Comparison of ENCODE assay signal across 25 mouse cellular contexts in the genomic region with DNA sequence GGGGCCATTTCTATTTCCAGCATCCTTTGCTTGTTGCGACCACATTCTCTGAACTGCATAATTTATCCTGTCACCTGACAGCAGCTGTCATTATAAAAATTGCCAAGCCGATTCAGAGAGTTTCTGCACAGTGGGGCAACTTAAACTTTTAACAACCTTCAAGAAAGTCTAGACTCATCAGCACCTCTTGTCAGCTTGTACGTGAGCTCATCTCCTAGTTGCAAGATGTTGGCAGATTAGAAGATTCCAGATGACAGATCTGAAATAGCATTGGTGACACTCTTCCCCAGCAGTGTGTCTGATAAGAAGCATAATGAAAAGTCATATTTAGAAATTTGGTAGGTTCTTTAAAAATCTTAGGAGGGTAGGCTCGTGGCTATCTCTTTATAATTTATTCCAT.
"Had no signal": no experiment of that assay in that cellular context is flagged by ENCODE, and none has a peak within 500 bp of the region (broad histone marks: within the 10 kb centered on the region; RNA-seq: fewer than 3 reads in every experiment).

No protein-coding gene starts in this region.

- H3K9ac ChIP-seq: heart, embryonic 12.5 days; hindbrain, embryonic 12.5 days; hindbrain, embryonic 14.5 days; intestine, embryonic 15.5 days; limb, embryonic 12.5 days; liver, embryonic 13.5 days had no signal

- H3K4me3 ChIP-seq: gastrocnemius, adult 2 months; heart, embryonic 10.5 days; heart, embryonic 12.5 days; hindbrain, embryonic 10.5 days; hindbrain, embryonic 12.5 days; intestine, embryonic 15.5 days; layer of hippocampus, adult 2 months; limb, embryonic 10.5 days; limb, embryonic 12.5 days; liver, embryonic 13.5 days had no signal

- H3K9me3 ChIP-seq: heart, embryonic 10.5 days; heart, embryonic 12.5 days; hindbrain, embryonic 10.5 days; hindbrain, embryonic 12.5 days; intestine, embryonic 15.5 days; limb, embryonic 10.5 days; limb, embryonic 12.5 days; liver, embryonic 13.5 days had no signal

- ATAC-seq: hindbrain, embryonic 16.5 days; inflammation-experienced regulatory T-cells, adult 6 months; intestine, embryonic 15.5 days; intestine, postnatal 0 days had no signal

- DNase-seq: gastrocnemius, adult 2 months; gastrocnemius, postnatal 10 days; gastrocnemius, postnatal 25 days; heart, adult 18-20 months; heart, postnatal 10 days; heart, postnatal 4 days; kidney, adult 18-20 months; kidney, adult 8-10 months; kidney, postnatal 10 days; kidney, postnatal 36 days; liver; liver, embryonic 13.5 days had no signal

- H3K4me2 ChIP-seq: heart, embryonic 12.5 days; hindbrain, embryonic 12.5 days; hindbrain, embryonic 14.5 days; intestine, embryonic 15.5 days; limb, embryonic 12.5 days; liver, embryonic 11.5 days; liver, embryonic 13.5 days had no signal

- H3K27ac ChIP-seq: gastrocnemius, adult 2 months; heart, embryonic 10.5 days; hindbrain, embryonic 10.5 days; hindbrain, embryonic 12.5 days; hindbrain, embryonic 14.5 days; intestine, embryonic 15.5 days; layer of hippocampus, adult 2 months; limb, embryonic 10.5 days; limb, embryonic 12.5 days; liver, embryonic 13.5 days had no signal

- H3K27me3 ChIP-seq: heart, embryonic 12.5 days; hindbrain, embryonic 12.5 days; intestine, embryonic 15.5 days; limb, embryonic 12.5 days; liver, embryonic 13.5 days had no signal

- H3K36me3 ChIP-seq: heart, embryonic 10.5 days; heart, embryonic 12.5 days; hindbrain, embryonic 10.5 days; hindbrain, embryonic 12.5 days; intestine, embryonic 15.5 days; limb, embryonic 10.5 days; limb, embryonic 12.5 days; liver, embryonic 13.5 days had no signal

- H3K4me1 ChIP-seq: heart, embryonic 10.5 days; heart, embryonic 12.5 days; hindbrain, embryonic 10.5 days; hindbrain, embryonic 12.5 days; intestine, embryonic 15.5 days; limb, embryonic 10.5 days; limb, embryonic 12.5 days; liver, embryonic 13.5 days had no signal
